ENCODE assay signal across 24 mouse cellular contexts in genomic region chr10:14270008-14270407, GRCm38 (mm10).
DNase-seq lines count a peak whose midpoint lies in the region; ATAC-seq and TF ChIP-seq lines count a peak whose summit lies in the region.
"Had no signal": no experiment of that assay in that cellular context is flagged by ENCODE, and none has a peak within 500 bp of the region (broad histone marks: within the 10 kb centered on the region; RNA-seq: fewer than 3 reads in every experiment).

No protein-coding gene starts in this region.

- no peaks in the 10 kb centered on the region for H3K36me3 ChIP-seq in ES-Bruce4 (ENCODE audit: control insufficient read depth, insufficient read depth, low read length, poor library complexity, severe bottlenecking)
- no peaks in the 10 kb centered on the region for H3K36me3 ChIP-seq in ES-E14 (ENCODE audit: control insufficient read depth, insufficient read depth, low read length, poor library complexity, severe bottlenecking)
- no peaks in the 10 kb centered on the region for H3K36me3 ChIP-seq in forebrain, embryonic 14.5 days (ENCODE audit: control insufficient read depth, insufficient read depth, low read length)
- H3K36me3 ChIP-seq in forebrain, postnatal 0 days (ENCODE audit: insufficient read depth), result no peaks in the 10 kb centered on the region
- H3K36me3 ChIP-seq: embryonic facial prominence, embryonic 13.5 days; embryonic facial prominence, embryonic 15.5 days; forebrain, embryonic 10.5 days; forebrain, embryonic 12.5 days; forebrain, embryonic 15.5 days had no signal

- 27% methylated on average over 3 of the region's 4 CpGs for WGBS in forebrain, embryonic 14.5 days
- 22% methylated on average over 3 of the region's 4 CpGs for WGBS in forebrain, postnatal 0 days

- H3K4me2 ChIP-seq in forebrain, embryonic 14.5 days (ENCODE audit: low read length), result no peak overlapping the region
- H3K4me2 ChIP-seq in forebrain, postnatal 0 days (ENCODE audit: low read depth), result no peak overlapping the region
- H3K4me2 ChIP-seq: embryonic facial prominence, embryonic 13.5 days; embryonic facial prominence, embryonic 15.5 days; forebrain, embryonic 12.5 days; forebrain, embryonic 15.5 days had no signal

- 0 out of 2 replicates have a peak, but pooled peaks have one; percentile 63 for TF ChIP-seq EP300 in ES-Bruce4 (IDR thresholded peaks at IDR 0.05; ENCODE audit: insufficient read depth, low read depth, low read length)

- TF ChIP-seq CTCF in ES-Bruce4 (IDR thresholded peaks at IDR 0.05; ENCODE audit: low read depth, low read length), result no peak
- TF ChIP-seq CTCF in forebrain, postnatal 0 days (IDR thresholded peaks at IDR 0.05; ENCODE audit: low read depth), result no peak

- no peak for TF ChIP-seq POLR2A in ES-Bruce4 (IDR thresholded peaks at IDR 0.05; ENCODE audit: insufficient read depth, low read length)

- H3K4me3 ChIP-seq in ES-Bruce4 (ENCODE audit: low read depth, low read length) (no peak overlapping the region), ES-E14 (ENCODE audit: insufficient read depth in 1 of 2, low read depth in 1 of 2, low read length in 2 of 2, poor library complexity in 1 of 2, severe bottlenecking in 1 of 2) (no peak overlapping the region)
- no peak overlapping the region for H3K4me3 ChIP-seq in forebrain, embryonic 14.5 days (ENCODE audit: low read depth, low read length)
- no peak overlapping the region for H3K4me3 ChIP-seq in forebrain, postnatal 0 days (ENCODE audit: low read depth, low read length)
- H3K4me3 ChIP-seq: embryonic facial prominence, embryonic 13.5 days; embryonic facial prominence, embryonic 15.5 days; erythroblast, embryonic 14.5 days; forebrain, embryonic 10.5 days; forebrain, embryonic 12.5 days; forebrain, embryonic 15.5 days had no signal

- H3K9me3 ChIP-seq in ES-Bruce4 (replicated peaks; ENCODE audit: control insufficient read depth, insufficient read depth, low read length, poor library complexity, severe bottlenecking), result no peaks in the 10 kb centered on the region
- H3K9me3 ChIP-seq in ES-E14 (ENCODE audit: control insufficient read depth, insufficient read depth, low read depth, low read length), result no peaks in the 10 kb centered on the region
- H3K9me3 ChIP-seq in forebrain, embryonic 14.5 days (replicated peaks; ENCODE audit: control insufficient read depth, low read length), result no peaks in the 10 kb centered on the region
- H3K9me3 ChIP-seq in forebrain, postnatal 0 days (ENCODE audit: low read length), result no peaks in the 10 kb centered on the region
- H3K9me3 ChIP-seq: embryonic facial prominence, embryonic 13.5 days; embryonic facial prominence, embryonic 15.5 days; forebrain, embryonic 10.5 days; forebrain, embryonic 12.5 days; forebrain, embryonic 15.5 days had no signal

- ATAC-seq in forebrain, embryonic 14.5 days, result no peak
- no peak for ATAC-seq in forebrain, postnatal 0 days
- ATAC-seq: CD4-positive, CD25-positive, alpha-beta regulatory T cell, adult 4 months; forebrain, embryonic 15.5 days had no signal

- in situ Hi-C loops in ES-E14 (cut with MboI; ENCODE audit: low sequenced_read_pairs in 2 of 2, unreplicated experiment in 2 of 2), result no loop called here

- H3K27me3 ChIP-seq in ES-Bruce4 (ENCODE audit: control insufficient read depth, insufficient read depth, low read length, poor library complexity, severe bottlenecking), result no peaks in the 10 kb centered on the region
- no peaks in the 10 kb centered on the region for H3K27me3 ChIP-seq in forebrain, embryonic 14.5 days (replicated peaks; ENCODE audit: control insufficient read depth, insufficient read depth, low read length)
- no peaks in the 10 kb centered on the region for H3K27me3 ChIP-seq in forebrain, postnatal 0 days (ENCODE audit: insufficient read depth, low read length)
- H3K27me3 ChIP-seq: CH12.LX; embryonic facial prominence, embryonic 13.5 days; embryonic facial prominence, embryonic 15.5 days; forebrain, embryonic 12.5 days; forebrain, embryonic 15.5 days had no signal

- H3K27ac ChIP-seq in ES-Bruce4 (ENCODE audit: insufficient read depth, low read length) (no peak overlapping the region), ES-E14 (ENCODE audit: insufficient read depth, low read depth, low read length, poor library complexity, severe bottlenecking) (no peak overlapping the region)
- H3K27ac ChIP-seq in forebrain, embryonic 14.5 days (ENCODE audit: low read depth, low read length), result no peak overlapping the region
- no peak overlapping the region for H3K27ac ChIP-seq in forebrain, postnatal 0 days (ENCODE audit: low read depth, low read length)
- H3K27ac ChIP-seq: embryonic facial prominence, embryonic 13.5 days; embryonic facial prominence, embryonic 15.5 days; forebrain, embryonic 10.5 days; forebrain, embryonic 12.5 days; forebrain, embryonic 15.5 days had no signal

- no peak overlapping the region for H3K9ac ChIP-seq in ES-Bruce4 (ENCODE audit: low read depth, poor library complexity, severe bottlenecking)
- no peak overlapping the region for H3K9ac ChIP-seq in ES-E14 (ENCODE audit: insufficient read depth, low read depth, low read length, poor library complexity, severe bottlenecking)
- H3K9ac ChIP-seq in forebrain, embryonic 14.5 days (ENCODE audit: low read length), result no peak overlapping the region
- no peak overlapping the region for H3K9ac ChIP-seq in forebrain, postnatal 0 days
- H3K9ac ChIP-seq: embryonic facial prominence, embryonic 13.5 days; embryonic facial prominence, embryonic 15.5 days; forebrain, embryonic 12.5 days; forebrain, embryonic 15.5 days had no signal

- no peaks in the 10 kb centered on the region for H3K4me1 ChIP-seq in ES-Bruce4 (ENCODE audit: control insufficient read depth, insufficient read depth, low read length)
- H3K4me1 ChIP-seq in ES-E14 (ENCODE audit: control insufficient read depth in 2 of 2, insufficient read depth in 2 of 2, low read length in 2 of 2, poor library complexity in 1 of 2), result peaks cover 2% of the 10 kb centered on the region in 2 experiments; a peak in 2 of 4 replicates
- H3K4me1 ChIP-seq in forebrain, embryonic 14.5 days (ENCODE audit: control insufficient read depth, insufficient read depth, low read length), result no peaks in the 10 kb centered on the region
- no peaks in the 10 kb centered on the region for H3K4me1 ChIP-seq in forebrain, postnatal 0 days (ENCODE audit: insufficient read depth)
- H3K4me1 ChIP-seq: embryonic facial prominence, embryonic 13.5 days; embryonic facial prominence, embryonic 15.5 days; forebrain, embryonic 10.5 days; forebrain, embryonic 12.5 days; forebrain, embryonic 15.5 days had no signal

- DNase-seq in ES-E14 (ENCODE audit: low read depth, low spot score), result peak; percentile 13
- DNase-seq in ZHBTc4 (ENCODE audit: low read depth, low spot score), result peak; percentile 68
- no peak for DNase-seq in forebrain, embryonic 14.5 days (ENCODE audit: low spot score)
- no peak for DNase-seq in forebrain, postnatal 0 days
- DNase-seq: adrenal gland, adult 2 months; adrenal gland, postnatal 10 days; adrenal gland, postnatal 25 days; B cell, adult 2 months; cerebellum, adult 11 months; cerebellum, adult 18-20 months; cerebellum, adult 8-10 months; cerebellum, adult 9-11 months; cerebellum, postnatal 14 days; cerebellum, postnatal 36 days; embryo, embryonic 11 days had no signal

TF ChIP-seq in ES-E14, 5 proteins besides CTCF, POLR2A, EP300 and RAD21:
- TF ChIP-seq HCFC1 (IDR thresholded peaks at IDR 0.05; ENCODE audit: borderline replicate concordance, insufficient read depth, low read length), result no peak
- TF ChIP-seq ZC3H11A (IDR thresholded peaks at IDR 0.05; ENCODE audit: borderline replicate concordance, low read depth, low read length), result no peak
- TF ChIP-seq CHD2 (IDR thresholded peaks at IDR 0.05; ENCODE audit: low read depth, low read length), result no peak

Comparison
In these comparisons a context has a peak if more than half of its experiments do, and no peak if none do; other contexts are left out.
1. DNase-seq: peak in ES-E14 (single experiment) and ZHBTc4 (single experiment); none in forebrain, embryonic 14.5 days (single experiment) and forebrain, postnatal 0 days (single experiment).